Mouse (Mus musculus) liver, adult 2 months (tissue): ENCODE results near the gene Fam185a.

Experiments used
- CTCF ChIP-seq: fragments of 200-500 bp; IDR thresholded peaks from 2 replicates; pipeline ENCODE4 v1.5.1; 2011; ENCODE audit warnings: low read depth, low read length, control low read depth
- POLR2A ChIP-seq: fragments of 200-500 bp; IDR thresholded peaks from 2 replicates; pipeline ENCODE4 v1.6.1; 2011; ENCODE audit warnings: low read length, control low read depth; ENCODE audit not compliant: insufficient read depth; ENCODE audit errors: extremely low read depth

DNA sequence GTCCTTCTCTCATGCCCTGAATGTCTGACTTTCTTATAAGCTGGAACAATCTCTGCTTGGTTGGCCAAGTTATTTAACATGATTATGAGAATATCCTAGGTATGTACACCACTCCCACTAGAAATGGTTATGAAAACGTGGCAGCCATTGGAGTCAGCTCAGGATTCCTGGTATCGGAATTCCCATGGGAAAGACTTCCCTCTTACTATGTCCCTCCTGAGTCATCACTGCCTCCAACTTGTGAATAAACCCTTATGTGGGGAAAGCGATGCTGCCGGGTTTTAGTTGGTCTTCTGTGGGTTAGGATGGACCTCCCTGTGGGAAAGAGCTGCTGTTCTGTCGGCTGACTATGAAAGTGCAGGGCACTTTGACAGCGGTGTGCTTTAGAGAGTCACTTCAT is 56.8 kb downstream of the Fam185a start:
- TF ChIP-seq CTCF (no peak), POLR2A (no peak)
